Mouse (Mus musculus): ENCODE data around the gene Rasl10b.
A peak's percentile ranks its signal among the peaks of the same experiment; 100 is the strongest.

Rasl10b gene

GRCm38 (mm10) chr11:83409087-83409754 is at the start of gene Rasl10b:
Gene Rasl10b (plus strand): TSS chr11:83409137.
- no peak for DNase-seq (ENCODE audit: low spot score in 2 of 2)

GRCm38 (mm10) chr11:83364656-83365055 is 44.3 kb upstream of the Rasl10b start:
- no peak for DNase-seq (ENCODE audit: low spot score in 2 of 2)

- DNase-seq (ENCODE audit: low spot score in 2 of 2), result no peak
These were observed 37.7 kb upstream of the Rasl10b start for GRCm38 (mm10) chr11:83371267-83371666.

- no peak for DNase-seq (ENCODE audit: low spot score in 2 of 2)
These were observed 29.1 kb upstream of the Rasl10b start for GRCm38 (mm10) chr11:83379745-83380341.

- no peak for DNase-seq (ENCODE audit: low spot score in 2 of 2)
These were observed 25.9 kb upstream of the Rasl10b start for GRCm38 (mm10) chr11:83382876-83383531.

GRCm38 (mm10) chr11:83383532-83383887 is 25.4 kb upstream of the Rasl10b start:
- no peak for DNase-seq (ENCODE audit: low spot score in 2 of 2)

- no peak for DNase-seq (ENCODE audit: low spot score in 2 of 2)
These were observed 15.9 kb upstream of the Rasl10b start for GRCm38 (mm10) chr11:83393062-83393461.

- no peak for DNase-seq (ENCODE audit: low spot score in 2 of 2)
These were observed 14.0 kb upstream of the Rasl10b start for GRCm38 (mm10) chr11:83394802-83395439.

GRCm38 (mm10) chr11:83397626-83398025 is 11.3 kb upstream of the Rasl10b start:
- no peak for DNase-seq (ENCODE audit: low spot score in 2 of 2)

GRCm38 (mm10) chr11:83398724-83399123 is 10.2 kb upstream of the Rasl10b start:
- no peak for DNase-seq (ENCODE audit: low spot score in 2 of 2)

GRCm38 (mm10) chr11:83403787-83404186 is 5.2 kb upstream of the Rasl10b start:
- no peak for DNase-seq (ENCODE audit: low spot score in 2 of 2)

GRCm38 (mm10) chr11:83406391-83406790 is 2.5 kb upstream of the Rasl10b start:
- DNase-seq (ENCODE audit: low spot score in 2 of 2), result no peak

GRCm38 (mm10) chr11:83408242-83408641 is 695 bp upstream of the Rasl10b start:
- no peak for DNase-seq (ENCODE audit: low spot score in 2 of 2)

- no peak for DNase-seq (ENCODE audit: low spot score in 2 of 2)
These were observed 905 bp downstream of the Rasl10b start for GRCm38 (mm10) chr11:83409792-83410291.

GRCm38 (mm10) chr11:83410510-83410909 is 1.6 kb downstream of the Rasl10b start:
- DNase-seq (ENCODE audit: low spot score in 2 of 2), result no peak

- peak in 1 of 2 experiments; percentile 31 for DNase-seq (ENCODE audit: low spot score in 2 of 2)
These were observed 8.1 kb downstream of the Rasl10b start for GRCm38 (mm10) chr11:83417080-83417479.

GRCm38 (mm10) chr11:83417708-83418107 is 8.8 kb downstream of the Rasl10b start:
- DNase-seq (ENCODE audit: low spot score in 2 of 2), result no peak

- DNase-seq (ENCODE audit: low spot score in 2 of 2), result no peak
These were observed 9.6 kb downstream of the Rasl10b start for GRCm38 (mm10) chr11:83418566-83418965.

- no peak for DNase-seq (ENCODE audit: low spot score in 2 of 2)
These were observed 11.4 kb downstream of the Rasl10b start for GRCm38 (mm10) chr11:83420338-83420737.

- peak; percentile 40 to 50 for DNase-seq (ENCODE audit: low spot score in 2 of 2)
These were observed 12.4 kb downstream of the Rasl10b start for GRCm38 (mm10) chr11:83421305-83421704.

- peak; percentile 56 to 72 for DNase-seq (ENCODE audit: low spot score in 2 of 2)
These were observed 15.7 kb downstream of the Rasl10b start for GRCm38 (mm10) chr11:83424681-83425080.

GRCm38 (mm10) chr11:83426964-83427363 is 18.0 kb downstream of the Rasl10b start:
- no peak for DNase-seq (ENCODE audit: low spot score in 2 of 2)
